Mouse (Mus musculus): ENCODE results near the gene Gm11027. TPM values are rescaled to one million over a fixed set of nuclear protein-coding genes. Genes with fewer than 3 reads are reported as not detected.

Gene Gm11027
- polyA plus RNA-seq, 1 experiment from 2014 or later: not detected

DNA sequence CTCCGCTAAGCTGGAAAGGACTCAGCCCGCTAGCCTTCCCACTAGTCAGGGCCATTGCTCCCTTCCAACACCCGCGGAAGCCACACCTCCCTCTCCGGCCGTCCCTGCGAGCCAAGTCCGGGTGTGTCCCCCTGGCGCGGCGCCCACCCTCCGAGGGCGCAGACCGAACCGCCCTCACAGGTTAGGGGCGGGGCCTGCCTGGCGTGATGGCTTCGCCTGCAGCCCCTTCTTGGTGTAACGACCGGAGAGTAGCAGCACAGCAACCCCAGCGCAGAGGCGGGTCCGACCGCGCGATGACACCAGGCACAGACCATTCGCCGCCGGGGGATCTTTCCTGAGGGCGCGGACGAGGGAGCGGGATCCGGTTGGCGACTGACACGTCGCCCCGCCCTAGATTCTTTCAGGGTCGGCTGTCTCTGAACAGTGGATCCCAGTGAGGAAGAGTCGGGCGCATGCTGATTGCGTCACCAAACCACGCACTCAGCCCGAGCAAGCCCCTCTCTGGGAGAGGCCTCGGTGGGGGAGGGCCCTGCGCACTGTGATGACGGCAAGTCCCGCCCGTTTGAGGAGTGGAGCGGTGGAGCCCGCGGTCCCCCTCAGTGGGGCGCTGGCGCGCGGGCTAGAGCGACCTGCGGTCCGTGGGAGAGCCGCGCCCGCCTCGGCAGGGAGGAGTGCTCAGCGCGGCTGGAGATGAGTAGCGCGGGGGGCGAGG, 5.6 kb downstream of the Gm11027 start, which contains the start of gene Esyt2:
Esyt2 (plus strand) TSS at position 544 of the 712 bp plus-strand sequence.
- Histone ChIP-seq H3K36me3 (no peaks in the 10 kb centered on the region), H3K27ac (peak within 1 kb of the TSS; percentile 93), H3K9me3 (no peaks in the 10 kb centered on the region), H3K4me2 (replicated peaks) (peak within 1 kb of the TSS; percentile 93), H3K4me1 (peaks cover 10% of the 10 kb centered on the region), H3K4me3 (peak within 1 kb of the TSS; percentile 79), H3K9ac (peak within 1 kb of the TSS; percentile 90), H3K27me3 (replicated peaks) (no peaks in the 10 kb centered on the region)
- ATAC-seq (ENCODE audit: low FRiP score, low read depth): peak; percentile 98
- WGBS: under 1% methylated on average over 67 of the region's 68 CpGs

DNA sequence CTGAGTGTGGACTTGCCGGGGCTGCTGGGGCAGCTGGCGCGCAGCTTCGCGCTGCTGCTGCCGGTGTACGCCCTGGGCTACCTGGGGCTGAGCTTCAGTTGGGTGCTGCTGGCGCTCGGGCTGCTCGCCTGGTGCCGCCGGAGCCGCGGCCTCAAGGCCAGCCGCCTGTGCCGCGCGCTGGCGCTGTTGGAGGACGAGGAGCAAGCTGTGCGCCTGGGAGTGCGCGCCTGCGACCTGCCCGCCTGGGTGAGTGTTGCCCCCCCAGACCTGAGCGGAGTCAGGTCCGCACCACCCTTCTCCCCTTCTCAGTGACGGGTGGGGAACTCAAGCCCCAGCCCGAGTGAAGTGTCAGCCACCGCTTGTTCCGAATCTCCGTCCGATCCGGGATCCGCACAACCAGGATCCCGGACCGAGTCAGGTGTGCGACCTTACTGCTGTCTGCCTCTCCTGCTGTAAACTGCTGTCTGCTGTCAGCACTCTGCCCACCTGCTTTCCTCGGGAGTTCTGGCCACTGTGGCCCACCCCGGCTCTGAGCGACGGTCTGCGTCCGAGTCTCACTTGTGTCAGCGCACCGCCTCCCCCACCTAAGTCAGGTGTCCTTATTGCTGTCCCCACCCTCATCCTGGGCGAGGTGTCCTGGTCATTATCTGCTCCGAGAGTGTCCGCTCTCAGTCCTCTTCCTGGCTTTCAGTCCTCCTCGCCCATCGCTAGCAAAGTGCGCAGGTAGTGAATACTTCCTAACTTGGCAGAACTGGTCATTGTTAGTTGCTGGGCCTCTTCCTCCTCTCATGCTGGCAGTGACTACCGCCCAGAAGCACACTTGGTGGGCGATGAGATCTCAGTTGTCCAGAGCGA, 6.5 kb downstream of the Gm11027 start:
- Histone ChIP-seq H3K4me3 (peak overlapping the region; percentile 79), H3K4me1 (peaks cover 10% of the 10 kb centered on the region), H3K36me3 (no peaks in the 10 kb centered on the region), H3K4me2 (replicated peaks) (peak overlapping the region; percentile 93), H3K9ac (peak overlapping the region; percentile 90), H3K9me3 (no peaks in the 10 kb centered on the region), H3K27me3 (replicated peaks) (no peaks in the 10 kb centered on the region), H3K27ac (peak overlapping the region; percentile 93)
- WGBS: under 1% methylated on average over 55 of the region's 55 CpGs
- ATAC-seq (ENCODE audit: low FRiP score, low read depth): no peak; the same call in none of the 2 replicates

DNA sequence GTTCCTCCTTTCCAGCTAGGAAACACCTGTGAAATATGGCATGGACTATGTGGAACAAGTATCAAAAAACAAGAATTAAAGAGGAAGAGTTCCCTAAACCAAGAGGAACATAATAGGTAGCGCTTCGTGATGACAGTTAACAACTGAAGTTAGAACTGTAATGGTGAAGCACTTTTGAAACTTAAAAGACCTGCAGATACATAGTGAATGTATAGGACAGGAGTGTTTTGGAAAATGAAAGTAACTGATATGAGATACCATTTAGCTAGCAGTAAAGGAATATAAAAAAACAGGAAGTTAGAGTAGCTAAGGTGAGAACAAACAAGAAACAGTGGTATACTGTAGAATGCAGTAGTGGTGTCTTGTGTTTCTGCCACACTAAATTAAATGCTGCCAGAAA, 7.7 kb downstream of the Gm11027 start:
- H3K27me3 ChIP-seq (replicated peaks): no peaks in the 10 kb centered on the region
- H3K4me3 ChIP-seq: no peak overlapping the region
- no peaks in the 10 kb centered on the region for H3K9me3 ChIP-seq
- H3K27ac ChIP-seq: no peak overlapping the region
- H3K4me1 ChIP-seq: peaks cover 10% of the 10 kb centered on the region
- no peak overlapping the region for H3K4me2 ChIP-seq (replicated peaks)
- no peak for ATAC-seq (ENCODE audit: low FRiP score, low read depth)
- H3K9ac ChIP-seq: no peak overlapping the region
- no peaks in the 10 kb centered on the region for H3K36me3 ChIP-seq
- 95% methylated on average over 2 of the region's 2 CpGs for WGBS

DNA sequence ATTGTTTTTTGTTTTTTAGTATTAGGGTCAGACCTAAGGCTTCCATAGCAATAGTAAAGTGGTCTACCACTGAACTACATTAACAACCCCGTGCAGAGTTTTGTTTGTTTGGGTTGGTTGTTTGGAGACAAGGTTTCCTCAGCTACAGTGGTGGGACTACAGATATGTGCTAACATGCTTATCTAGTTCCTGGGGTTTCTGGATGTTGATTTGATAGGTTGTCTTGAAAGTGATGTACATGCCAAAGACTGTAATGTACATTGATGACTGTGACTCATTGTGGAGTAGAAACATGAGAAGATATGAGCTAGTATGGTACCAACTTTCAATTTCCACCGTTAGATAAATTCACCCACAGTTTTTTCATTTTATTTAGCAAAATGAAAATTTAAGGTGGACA, 8.3 kb downstream of the Gm11027 start:
- H3K27me3 ChIP-seq (replicated peaks): no peaks in the 10 kb centered on the region
- H3K4me3 ChIP-seq: no peak overlapping the region
- H3K9ac ChIP-seq: no peak overlapping the region
- H3K4me1 ChIP-seq: peaks cover 10% of the 10 kb centered on the region
- H3K36me3 ChIP-seq: no peaks in the 10 kb centered on the region
- ATAC-seq (ENCODE audit: low FRiP score, low read depth): no peak
- H3K9me3 ChIP-seq: no peaks in the 10 kb centered on the region
- WGBS: 88% methylated on average over 2 of the region's 2 CpGs
- no peak overlapping the region for H3K4me2 ChIP-seq (replicated peaks)
- no peak overlapping the region for H3K27ac ChIP-seq

DNA sequence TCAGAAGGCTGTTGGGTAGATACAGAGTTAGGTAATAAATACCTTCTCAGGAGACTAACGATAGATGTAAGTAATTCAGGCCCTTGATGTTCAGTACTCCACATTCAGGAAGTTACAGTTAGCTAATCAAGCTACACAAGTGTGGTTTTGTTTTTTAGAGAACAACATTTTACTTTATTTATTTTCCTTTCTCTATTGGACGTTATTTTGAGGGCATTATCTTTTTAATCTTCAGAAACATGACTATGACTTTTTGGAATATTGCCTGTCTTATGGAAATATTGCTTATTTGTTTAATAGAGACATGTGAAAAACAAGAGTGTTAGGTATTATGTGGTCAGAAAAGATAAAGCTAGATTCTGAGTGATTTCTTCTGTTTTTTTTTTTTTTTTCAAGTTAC, 18.0 kb downstream of the Gm11027 start:
- Histone ChIP-seq H3K4me2 (replicated peaks) (no peak overlapping the region), H3K4me3 (no peak overlapping the region), H3K9me3 (no peaks in the 10 kb centered on the region), H3K27ac (no peak overlapping the region), H3K4me1 (no peaks in the 10 kb centered on the region), H3K9ac (no peak overlapping the region), H3K36me3 (no peaks in the 10 kb centered on the region), H3K27me3 (replicated peaks) (no peaks in the 10 kb centered on the region)
- no peak for ATAC-seq (ENCODE audit: low FRiP score, low read depth)
- 81% methylated on average over 2 of the region's 2 CpGs for WGBS

DNA sequence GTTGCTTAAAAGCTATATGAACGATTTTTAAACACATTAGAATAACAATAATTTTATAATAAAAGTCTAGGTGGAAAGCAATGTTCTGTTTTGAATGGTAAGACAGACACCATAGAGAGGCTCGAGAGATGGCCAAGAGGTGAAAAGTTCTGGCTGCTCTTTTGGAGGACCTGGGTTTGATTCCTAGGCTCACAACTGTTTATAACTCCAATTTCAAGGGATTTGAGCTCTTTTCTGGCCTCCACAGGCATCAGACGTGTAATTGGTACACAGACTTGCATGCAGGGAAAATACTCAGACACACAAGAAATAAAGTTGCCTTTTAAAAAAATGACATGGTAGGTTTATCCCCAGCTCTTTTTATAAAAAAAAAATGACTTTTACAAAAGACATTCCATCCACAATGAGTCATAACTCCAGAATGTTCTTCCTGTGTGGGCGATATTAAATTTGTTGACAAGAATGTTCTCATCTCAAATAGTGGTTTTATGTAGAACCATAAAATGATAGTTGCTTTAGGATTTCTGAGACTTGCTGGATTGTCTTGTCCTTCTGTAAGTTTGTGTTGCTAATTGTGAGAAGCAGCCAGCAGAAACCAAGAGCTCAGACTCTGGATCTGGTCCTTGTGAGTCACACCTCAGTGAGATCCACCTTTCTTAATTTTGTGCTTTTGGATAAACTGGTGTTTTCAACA, 18.6 kb downstream of the Gm11027 start:
- no peaks in the 10 kb centered on the region for H3K9me3 ChIP-seq
- no peak overlapping the region for H3K27ac ChIP-seq
- H3K4me3 ChIP-seq: no peak overlapping the region
- ATAC-seq (ENCODE audit: low FRiP score, low read depth): no peak
- H3K4me2 ChIP-seq (replicated peaks): no peak overlapping the region
- WGBS: 87% methylated on average over 4 of the region's 4 CpGs
- H3K27me3 ChIP-seq (replicated peaks): no peaks in the 10 kb centered on the region
- no peaks in the 10 kb centered on the region for H3K4me1 ChIP-seq
- no peaks in the 10 kb centered on the region for H3K36me3 ChIP-seq
- no peak overlapping the region for H3K9ac ChIP-seq

DNA sequence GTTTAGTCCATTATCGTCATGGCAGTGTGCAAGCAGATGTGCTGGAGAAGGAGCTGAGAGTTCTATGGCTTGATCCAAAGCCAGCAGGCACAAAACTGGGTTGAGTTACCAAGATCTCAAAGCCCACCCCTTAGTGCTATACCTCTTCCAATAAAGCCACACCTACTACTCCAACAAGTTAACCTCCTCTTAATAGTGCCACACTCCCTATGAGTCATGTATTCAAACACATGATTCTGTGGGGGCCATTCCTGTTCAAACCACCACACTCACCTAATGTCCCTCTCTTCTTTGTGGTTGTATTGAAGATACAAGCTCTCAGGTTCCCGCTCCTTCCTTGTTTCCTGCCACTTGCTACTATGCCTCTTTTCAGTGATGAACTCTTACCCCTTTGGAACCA, 24.7 kb downstream of the Gm11027 start:
- Histone ChIP-seq H3K4me3 (no peak overlapping the region), H3K4me2 (replicated peaks) (no peak overlapping the region)
- WGBS: 91% methylated on average over 2 of the region's 2 CpGs

DNA sequence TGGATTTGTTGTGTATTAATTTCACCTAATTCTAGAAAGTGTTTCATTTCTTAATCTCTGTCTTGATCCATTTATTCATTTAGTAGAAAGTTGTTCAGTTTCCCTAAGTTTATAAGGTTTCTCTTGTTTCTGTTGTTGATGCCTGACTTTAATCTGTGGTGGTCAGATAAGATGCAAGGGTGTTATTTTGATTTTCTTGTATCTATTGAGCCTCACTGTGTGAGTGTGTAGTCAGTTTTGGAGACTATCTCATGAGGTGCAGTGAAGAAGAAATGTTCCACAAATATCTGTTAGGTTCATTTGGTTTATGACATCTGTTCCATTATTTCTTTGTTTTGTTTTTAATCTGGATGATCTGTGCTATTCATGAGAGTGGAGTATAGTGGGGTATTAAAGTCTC, 27.0 kb downstream of the Gm11027 start:
- Histone ChIP-seq H3K4me2 (replicated peaks) (no peak overlapping the region), H3K9ac (no peak overlapping the region), H3K36me3 (no peaks in the 10 kb centered on the region), H3K4me3 (no peak overlapping the region), H3K27ac (no peak overlapping the region), H3K27me3 (replicated peaks) (no peaks in the 10 kb centered on the region), H3K4me1 (no peaks in the 10 kb centered on the region), H3K9me3 (no peaks in the 10 kb centered on the region)
- ATAC-seq (ENCODE audit: low FRiP score, low read depth): no peak

More for the DNA sequence above, 24.7 kb downstream of the Gm11027 start:
- Histone ChIP-seq H3K27ac (no peak overlapping the region), H3K4me1 (no peaks in the 10 kb centered on the region), H3K27me3 (replicated peaks) (no peaks in the 10 kb centered on the region), H3K36me3 (no peaks in the 10 kb centered on the region), H3K9me3 (no peaks in the 10 kb centered on the region), H3K9ac (no peak overlapping the region)
- no peak for ATAC-seq (ENCODE audit: low FRiP score, low read depth)

DNA sequence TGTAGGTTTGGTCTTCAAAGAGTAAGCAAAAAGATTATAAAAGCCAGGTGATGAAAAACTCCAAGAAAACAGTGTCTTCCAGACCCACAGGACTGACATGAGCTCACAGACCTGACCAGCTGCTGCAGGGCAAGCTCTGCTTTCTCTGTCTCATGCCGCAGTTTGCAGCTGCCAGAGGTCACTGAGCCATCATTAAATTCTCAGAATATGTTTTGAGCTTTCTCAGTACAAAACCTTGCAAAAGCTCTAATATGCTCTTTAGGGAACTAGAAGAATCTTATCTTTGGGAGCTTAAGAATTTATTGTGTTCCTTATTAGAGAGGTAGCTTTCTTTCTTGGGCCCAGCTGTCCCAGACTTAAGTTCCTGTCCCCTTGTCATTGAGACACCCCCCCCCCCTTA, 30.9 kb downstream of the Gm11027 start:
- 79% methylated on average over 1 of the region's 1 CpGs for whole genome bisulfite sequencing
- no peak for ATAC-seq (ENCODE audit: low FRiP score, low read depth)
- H3K9ac ChIP-seq: no peak overlapping the region

DNA sequence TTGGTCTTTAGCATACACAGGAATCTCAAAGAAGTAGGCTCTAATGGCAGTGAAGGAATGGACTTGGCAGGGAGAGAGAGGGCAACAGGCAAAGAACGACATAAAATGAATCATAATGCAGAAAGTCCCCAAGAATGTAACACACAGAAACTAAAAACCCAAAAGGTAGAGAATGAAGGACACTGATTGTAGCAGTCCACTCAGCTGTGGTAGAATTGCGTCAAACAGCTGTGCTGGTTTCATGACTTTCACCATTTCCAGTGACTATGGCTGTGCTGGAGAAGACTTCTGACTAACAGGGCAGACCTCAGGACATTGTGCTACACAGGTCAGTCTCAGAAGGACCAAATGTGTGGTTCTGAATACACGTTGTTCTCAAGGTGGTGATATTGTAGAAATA, 32.7 kb downstream of the Gm11027 start:
- no peak overlapping the region for H3K4me2 ChIP-seq (replicated peaks)
- H3K27me3 ChIP-seq (replicated peaks): no peaks in the 10 kb centered on the region
- WGBS: 90% methylated on average over 3 of the region's 3 CpGs
- no peak overlapping the region for H3K27ac ChIP-seq
- no peaks in the 10 kb centered on the region for H3K36me3 ChIP-seq
- no peak for ATAC-seq (ENCODE audit: low FRiP score, low read depth)
- no peak overlapping the region for H3K9ac ChIP-seq
- H3K9me3 ChIP-seq: no peaks in the 10 kb centered on the region
- no peak overlapping the region for H3K4me3 ChIP-seq
- H3K4me1 ChIP-seq: no peaks in the 10 kb centered on the region

More for the DNA sequence above, 30.9 kb downstream of the Gm11027 start:
- Histone ChIP-seq H3K27ac (no peak overlapping the region), H3K27me3 (replicated peaks) (no peaks in the 10 kb centered on the region), H3K4me1 (no peaks in the 10 kb centered on the region), H3K9me3 (no peaks in the 10 kb centered on the region), H3K4me2 (replicated peaks) (no peak overlapping the region), H3K36me3 (no peaks in the 10 kb centered on the region), H3K4me3 (no peak overlapping the region)

DNA sequence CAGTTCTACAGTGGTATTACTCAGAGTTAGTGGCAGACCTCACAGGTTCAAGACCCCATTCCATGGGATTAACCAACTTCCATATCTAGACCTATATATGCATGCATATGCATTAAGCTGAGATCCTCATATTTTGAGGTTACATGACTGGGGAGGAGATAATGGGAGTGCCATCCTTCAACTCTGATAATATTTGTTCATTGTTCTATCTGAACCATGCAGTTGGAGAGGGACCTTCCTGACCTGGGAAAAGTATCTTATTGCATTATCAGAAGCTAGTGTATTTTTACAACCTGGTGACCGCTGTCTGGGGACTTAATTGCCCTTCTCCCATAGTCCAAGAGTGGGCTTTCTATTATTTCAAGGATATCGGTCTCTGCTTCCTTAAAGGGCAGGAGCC, 33.4 kb downstream of the Gm11027 start:
- H3K36me3 ChIP-seq: no peaks in the 10 kb centered on the region
- WGBS: 67% methylated on average over 2 of the region's 2 CpGs
- no peaks in the 10 kb centered on the region for H3K4me1 ChIP-seq
- H3K9ac ChIP-seq: no peak overlapping the region
- no peaks in the 10 kb centered on the region for H3K27me3 ChIP-seq (replicated peaks)
- no peak for ATAC-seq (ENCODE audit: low FRiP score, low read depth)
- no peak overlapping the region for H3K27ac ChIP-seq
- no peak overlapping the region for H3K4me3 ChIP-seq
- H3K9me3 ChIP-seq: no peaks in the 10 kb centered on the region
- H3K4me2 ChIP-seq (replicated peaks): no peak overlapping the region

DNA sequence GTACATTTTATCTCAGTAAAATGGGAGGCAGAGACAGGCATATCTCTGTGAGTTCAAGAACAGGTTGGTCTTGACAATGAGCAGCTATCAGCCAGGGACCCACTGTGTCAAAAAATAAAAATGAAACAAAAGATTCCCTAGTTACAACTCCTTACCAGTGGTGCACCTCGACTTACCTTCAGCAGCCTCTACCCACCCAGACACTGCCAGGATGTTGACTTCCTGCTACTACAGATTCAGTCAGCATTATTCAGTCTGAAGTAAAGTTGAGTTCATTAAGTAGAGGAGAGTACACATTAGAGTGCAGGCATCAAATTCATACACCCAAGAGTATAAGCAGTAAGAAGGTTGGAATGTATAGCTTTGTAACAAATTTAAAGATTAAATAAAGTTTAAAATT, 38.6 kb downstream of the Gm11027 start:
- H3K4me2 ChIP-seq (replicated peaks): no peak overlapping the region
- no peaks in the 10 kb centered on the region for H3K9me3 ChIP-seq
- WGBS: 91% methylated on average over 1 of the region's 1 CpGs
- no peaks in the 10 kb centered on the region for H3K36me3 ChIP-seq
- H3K4me3 ChIP-seq: no peak overlapping the region
- no peaks in the 10 kb centered on the region for H3K27me3 ChIP-seq (replicated peaks)
- no peaks in the 10 kb centered on the region for H3K4me1 ChIP-seq
- no peak overlapping the region for H3K9ac ChIP-seq
- ATAC-seq (ENCODE audit: low FRiP score, low read depth): no peak
- H3K27ac ChIP-seq: no peak overlapping the region

Data from neural tube, embryonic 12.5 days (tissue).